Mouse (Mus musculus): Measurements from ENCODE around the gene Ccdc107.

GRCm38 (mm10) chr4:43443511-43443910 is 49.2 kb upstream of the Ccdc107 start:
- TF ChIP-seq POLR2A (IDR thresholded peaks at IDR 0.05; ENCODE audit: low read depth, low read length), result no peak
- TF ChIP-seq CTCF (conservative IDR thresholded peaks at IDR 0.05 in 1 of 2, IDR thresholded peaks at IDR 0.05 in 1 of 2; ENCODE audit: low read depth in 2 of 2, low read length in 2 of 2), result no peak
- no peak for TF ChIP-seq NRF1 (IDR thresholded peaks at IDR 0.05; ENCODE audit: low read depth, low read length)
- no peak for TF ChIP-seq MAX (IDR thresholded peaks at IDR 0.05; ENCODE audit: low read length)
- no peak for TF ChIP-seq USF1 (IDR thresholded peaks at IDR 0.05; ENCODE audit: low read depth, low read length)
- no peak for TF ChIP-seq CHD2 (IDR thresholded peaks at IDR 0.05; ENCODE audit: low read length)
- no peak for TF ChIP-seq PAX5 (IDR thresholded peaks at IDR 0.05; ENCODE audit: low read length)
- no peak for TF ChIP-seq ETS1 (conservative IDR thresholded peaks at IDR 0.05; ENCODE audit: low read depth, low read length)
- no peak for TF ChIP-seq EP300 (IDR thresholded peaks at IDR 0.05; ENCODE audit: low read length)
- TF ChIP-seq ZKSCAN1 (IDR thresholded peaks at IDR 0.05; ENCODE audit: borderline replicate concordance, low read depth, low read length), result no peak
